Mouse (Mus musculus): ENCODE data around the gene Slc5a5. TPM values are rescaled to one million over a fixed set of nuclear protein-coding genes. Genes with fewer than 3 reads are reported as not detected.
"Not testable (repeated sequence)": the region's sequence is repeated elsewhere in the genome, so short reads cannot be mapped to it uniquely, and the experiment has no call there.

Gene Slc5a5
- polyA plus RNA-seq, 1 experiment from 2014 or later: 1.9 TPM

GRCm38 (mm10) chr8:70898661-70899198 is 6.2 kb upstream of the Slc5a5 start:
- Histone ChIP-seq H3K4me3 (ENCODE audit: low read depth, low read length) (no peak overlapping the region), H3K27me3 (ENCODE audit: control insufficient read depth, insufficient read depth, low read depth, low read length) (peaks cover 20% of the 10 kb centered on the region), H3K36me3 (ENCODE audit: control insufficient read depth, insufficient read depth, low read length) (peaks cover 19% of the 10 kb centered on the region), H3K9ac (ENCODE audit: low read depth, low read length) (peak overlapping the region; percentile 42; the same call in 1 of the 2 replicates), H3K27ac (ENCODE audit: low read length) (peak overlapping the region; percentile 26), H3K9me3 (replicated peaks; ENCODE audit: control insufficient read depth, low read length, poor library complexity, severe bottlenecking) (no peaks in the 10 kb centered on the region), H3K4me1 (ENCODE audit: control insufficient read depth, insufficient read depth, low read length) (peaks cover 11% of the 10 kb centered on the region), H3K4me2 (ENCODE audit: low read length) (peak overlapping the region; percentile 54; the same call in 1 of the 2 replicates)
- no peak for ATAC-seq
- 66% methylated on average over 2 of the region's 2 CpGs for WGBS

- peak overlapping the region; percentile 54 for H3K4me2 ChIP-seq (ENCODE audit: low read length)
- under 1% methylated on average over 20 of the region's 20 CpGs for WGBS
Observed at GRCm38 (mm10) chr8:70897681-70898413, 5.3 kb upstream of the Slc5a5 start.

GRCm38 (mm10) chr8:70897021-70897680 is 4.6 kb upstream of the Slc5a5 start, which contains the start of gene Rpl18a:
Gene Rpl18a (minus strand): TSS chr8:70897412.
- peaks cover 30% of the 10 kb centered on the region for H3K27me3 ChIP-seq (ENCODE audit: control insufficient read depth, insufficient read depth, low read depth, low read length)
- H3K9me3 ChIP-seq (replicated peaks; ENCODE audit: control insufficient read depth, low read length, poor library complexity, severe bottlenecking): no peaks in the 10 kb centered on the region
- WGBS: under 1% methylated on average over 60 of the region's 60 CpGs
- peak within 1 kb of the TSS; percentile 91 for H3K9ac ChIP-seq (ENCODE audit: low read depth, low read length)
- peaks cover 11% of the 10 kb centered on the region for H3K4me1 ChIP-seq (ENCODE audit: control insufficient read depth, insufficient read depth, low read length)
- H3K4me2 ChIP-seq (ENCODE audit: low read length): peak within 1 kb of the TSS; percentile 96
- peaks cover 25% of the 10 kb centered on the region for H3K36me3 ChIP-seq (ENCODE audit: control insufficient read depth, insufficient read depth, low read length)
- peak; percentile 98 for ATAC-seq
- H3K4me3 ChIP-seq (ENCODE audit: low read depth, low read length): peak within 1 kb of the TSS; percentile 83
- peak within 1 kb of the TSS; percentile 72 for H3K27ac ChIP-seq (ENCODE audit: low read length)

More at GRCm38 (mm10) chr8:70897681-70898413, 5.3 kb upstream of the Slc5a5 start:
- Histone ChIP-seq H3K9ac (ENCODE audit: low read depth, low read length) (peak overlapping the region; percentile 59), H3K36me3 (ENCODE audit: control insufficient read depth, insufficient read depth, low read length) (peaks cover 25% of the 10 kb centered on the region), H3K4me3 (ENCODE audit: low read depth, low read length) (peak overlapping the region; percentile 83), H3K27ac (ENCODE audit: low read length) (peak overlapping the region; percentile 44), H3K27me3 (ENCODE audit: control insufficient read depth, insufficient read depth, low read depth, low read length) (peaks cover 29% of the 10 kb centered on the region), H3K4me1 (ENCODE audit: control insufficient read depth, insufficient read depth, low read length) (peaks cover 11% of the 10 kb centered on the region), H3K9me3 (replicated peaks; ENCODE audit: control insufficient read depth, low read length, poor library complexity, severe bottlenecking) (no peaks in the 10 kb centered on the region)
- ATAC-seq: peak; percentile 74

- no peak for ATAC-seq
- peaks cover 11% of the 10 kb centered on the region for H3K4me1 ChIP-seq (ENCODE audit: control insufficient read depth, insufficient read depth, low read length)
- peaks cover 25% of the 10 kb centered on the region for H3K36me3 ChIP-seq (ENCODE audit: control insufficient read depth, insufficient read depth, low read length)
- no peaks in the 10 kb centered on the region for H3K9me3 ChIP-seq (replicated peaks; ENCODE audit: control insufficient read depth, low read length, poor library complexity, severe bottlenecking)
- 3% methylated on average over 25 of the region's 25 CpGs for WGBS
- peak overlapping the region; percentile 91 for H3K9ac ChIP-seq (ENCODE audit: low read depth, low read length)
- H3K27ac ChIP-seq (ENCODE audit: low read length): peak overlapping the region; percentile 72
- peaks cover 35% of the 10 kb centered on the region for H3K27me3 ChIP-seq (ENCODE audit: control insufficient read depth, insufficient read depth, low read depth, low read length)
- H3K4me2 ChIP-seq (ENCODE audit: low read length): peak overlapping the region; percentile 96
- peak overlapping the region; percentile 83 for H3K4me3 ChIP-seq (ENCODE audit: low read depth, low read length)
Observed at GRCm38 (mm10) chr8:70896316-70897020, 3.9 kb upstream of the Slc5a5 start.

GRCm38 (mm10) chr8:70895571-70896259 is 3.2 kb upstream of the Slc5a5 start:
- not testable (repeated sequence) for H3K9ac ChIP-seq (ENCODE audit: low read depth, low read length); ATAC-seq; H3K27ac ChIP-seq (ENCODE audit: low read length); H3K4me3 ChIP-seq (ENCODE audit: low read depth, low read length); H3K9me3 ChIP-seq (replicated peaks; ENCODE audit: control insufficient read depth, low read length, poor library complexity, severe bottlenecking)
- Histone ChIP-seq H3K27me3 (ENCODE audit: control insufficient read depth, insufficient read depth, low read depth, low read length) (peaks cover 42% of the 10 kb centered on the region), H3K36me3 (ENCODE audit: control insufficient read depth, insufficient read depth, low read length) (peaks cover 25% of the 10 kb centered on the region), H3K4me2 (ENCODE audit: low read length) (peak overlapping the region; percentile 96), H3K4me1 (ENCODE audit: control insufficient read depth, insufficient read depth, low read length) (peaks cover 11% of the 10 kb centered on the region)
- 77% methylated on average over 21 of the region's 24 CpGs for WGBS

- H3K4me2 ChIP-seq (ENCODE audit: low read length): no peak overlapping the region
- H3K27me3 ChIP-seq (ENCODE audit: control insufficient read depth, insufficient read depth, low read depth, low read length): peaks cover 50% of the 10 kb centered on the region
- 89% methylated on average over 8 of the region's 8 CpGs for WGBS
- no peak overlapping the region for H3K9ac ChIP-seq (ENCODE audit: low read depth, low read length)
- H3K27ac ChIP-seq (ENCODE audit: low read length): no peak overlapping the region
- H3K36me3 ChIP-seq (ENCODE audit: control insufficient read depth, insufficient read depth, low read length): peaks cover 25% of the 10 kb centered on the region
- peaks cover 11% of the 10 kb centered on the region for H3K4me1 ChIP-seq (ENCODE audit: control insufficient read depth, insufficient read depth, low read length)
- H3K4me3 ChIP-seq (ENCODE audit: low read depth, low read length): no peak overlapping the region
- ATAC-seq: no peak
- no peaks in the 10 kb centered on the region for H3K9me3 ChIP-seq (replicated peaks; ENCODE audit: control insufficient read depth, low read length, poor library complexity, severe bottlenecking)
Observed at GRCm38 (mm10) chr8:70894771-70895545, 2.4 kb upstream of the Slc5a5 start.

- no peak for ATAC-seq
- H3K4me2 ChIP-seq (ENCODE audit: low read length): no peak overlapping the region
- H3K27me3 ChIP-seq (ENCODE audit: control insufficient read depth, insufficient read depth, low read depth, low read length): peaks cover 51% of the 10 kb centered on the region
- H3K27ac ChIP-seq (ENCODE audit: low read length): no peak overlapping the region
- no peak overlapping the region for H3K4me3 ChIP-seq (ENCODE audit: low read depth, low read length)
- peaks cover 25% of the 10 kb centered on the region for H3K36me3 ChIP-seq (ENCODE audit: control insufficient read depth, insufficient read depth, low read length)
- no peaks in the 10 kb centered on the region for H3K9me3 ChIP-seq (replicated peaks; ENCODE audit: control insufficient read depth, low read length, poor library complexity, severe bottlenecking)
- H3K9ac ChIP-seq (ENCODE audit: low read depth, low read length): no peak overlapping the region
- 72% methylated on average over 2 of the region's 2 CpGs for WGBS
- H3K4me1 ChIP-seq (ENCODE audit: control insufficient read depth, insufficient read depth, low read length): peaks cover 11% of the 10 kb centered on the region
Observed at GRCm38 (mm10) chr8:70894385-70894720, 1.8 kb upstream of the Slc5a5 start.
